Mouse (Mus musculus) embryonic stem cell, embryonic (primary cell): Measurements from ENCODE around the gene Ube2j2.

Experiments
- CTCF ChIA-PET, 4 experiments: fragments of 300-600 bp in 2 of 4; fragments of 350-600 bp in 2 of 4; sonication (Branson Sonifier 250); formaldehyde crosslinking; loops; one replicate each; lab custom pipeline; 2022; ENCODE audit warnings: inconsistent platforms in 2 of 4; lab: Charles Lee
- POLR2A ChIA-PET, 4 experiments: fragments of 300-600 bp in 2 of 4; fragments of 350-600 bp in 2 of 4; sonication (Branson Sonifier 250); formaldehyde crosslinking; loops; one replicate each; lab custom pipeline; 2022; ENCODE audit warnings: antibody characterized with exemption in 4 of 4, inconsistent platforms in 1 of 4; lab: Charles Lee

Gene Ube2j2

DNA sequence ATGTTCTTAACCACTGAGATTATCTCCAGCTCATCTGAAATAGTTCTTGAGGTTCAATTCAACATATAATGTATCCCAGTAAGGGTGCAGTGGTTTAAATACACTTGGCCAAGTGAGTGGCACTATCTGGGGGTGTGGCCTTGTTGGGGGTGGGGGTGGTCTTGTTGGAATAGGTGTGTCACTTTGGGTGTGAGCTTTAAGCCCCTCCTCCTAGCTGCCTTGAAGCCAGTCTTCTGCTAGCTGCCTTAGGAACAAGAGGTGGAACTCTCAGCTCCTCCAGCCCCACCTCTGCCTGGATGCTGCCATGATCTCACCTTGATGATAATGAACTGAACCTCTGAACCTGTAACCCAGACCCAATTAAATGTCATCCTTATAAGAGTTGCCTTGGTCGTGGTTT lies 11.6 kb upstream of the Ube2j2 start:
- CTCF ChIA-PET = interaction anchor here in 1 of 4 experiments (0.7 kb wide), 1 partner anchor 27 kb away, joined by 5 read pairs; no protein-coding TSS in a partner anchor
- POLR2A ChIA-PET = interaction anchor here in 2 of 4 experiments (0.6 to 0.9 kb wide), 2 partner anchors 40 to 96 kb away, joined by 3 to 5 read pairs; partner anchors contain the start of gene Acap3 (in 1 of the 2)

DNA sequence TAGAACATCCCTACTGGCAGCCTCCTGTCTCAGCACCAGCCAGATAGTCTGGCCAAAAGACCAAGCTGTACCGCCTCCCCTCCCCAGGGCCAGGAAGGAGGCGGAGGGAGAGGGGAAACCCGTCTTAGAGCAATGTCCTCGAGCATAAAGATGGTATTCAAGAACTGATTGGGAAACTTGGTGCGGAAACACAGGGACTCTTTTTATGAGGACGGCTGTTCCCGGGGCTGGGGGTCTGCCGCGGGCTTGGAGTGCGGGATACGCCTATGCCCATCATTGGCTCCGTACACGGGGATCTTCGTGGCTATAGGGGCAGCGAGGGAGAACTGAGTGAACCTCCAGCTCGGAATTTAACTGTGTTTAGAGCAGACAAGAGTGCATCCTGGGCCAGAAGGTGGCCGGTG lies 580 bp upstream of the Ube2j2 start:
- ChIA-PET POLR2A (interaction anchor here in 3 of 4 experiments (0.5 to 3.6 kb wide), 37 partner anchors 10 to 534 kb away, joined by 3 to 32 read pairs (median 4); partner anchors contain the start of genes Acap3 (in 3 of the 3), Pusl1 (in 3 of the 3), C1qtnf12 (in 2 of the 3) and 9430015G10Rik (in 1 of the 3)), CTCF (interaction anchor here in 3 of 4 experiments (0.6 to 1.2 kb wide), 3 partner anchors 26 to 109 kb away, joined by 3 to 7 read pairs (median 4); no protein-coding TSS in a partner anchor)

- CTCF ChIA-PET = interaction anchor here in 1 of 4 experiments (1.2 kb wide), 1 partner anchor 15 kb away, joined by 3 read pairs; no protein-coding TSS in a partner anchor
- POLR2A ChIA-PET = interaction anchor here in 2 of 4 experiments (1.4 to 3.6 kb wide), 5 partner anchors 12 to 123 kb away, joined by 3 to 32 read pairs (median 3); no protein-coding TSS in a partner anchor
These were observed 640 bp downstream of the Ube2j2 start for GRCm38 (mm10) chr4:155944271-155944670.

DNA sequence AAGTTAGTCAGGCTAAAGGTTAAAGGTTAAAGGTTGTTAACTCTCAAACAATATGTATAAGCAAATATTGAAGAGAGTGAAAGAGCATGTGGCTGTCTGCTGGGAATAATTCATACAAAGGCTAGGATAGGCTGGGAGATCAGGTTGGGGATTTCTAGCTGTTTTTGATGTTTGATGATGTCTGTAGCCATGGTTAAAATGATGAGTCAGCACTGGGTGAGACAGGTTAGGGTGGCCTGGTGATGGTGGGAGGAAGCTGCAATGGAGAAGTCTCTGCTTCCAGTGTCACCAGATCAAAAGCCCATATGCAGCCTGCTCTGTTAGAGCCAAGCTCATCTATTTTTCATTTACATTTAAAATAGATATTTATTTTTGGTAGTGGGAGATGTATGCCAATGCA lies 3.5 kb downstream of the Ube2j2 start:
- ChIA-PET POLR2A (interaction anchor here in 2 of 4 experiments (1.1 to 5.0 kb wide), 12 partner anchors 9 to 163 kb away, joined by 3 to 40 read pairs (median 4); partner anchors contain the start of genes C1qtnf12 (in 2 of the 2) and 9430015G10Rik (in 1 of the 2)), CTCF (interaction anchor here in 3 of 4 experiments (0.5 to 2.3 kb wide), 6 partner anchors 12 to 226 kb away, joined by 3 to 8 read pairs (median 4); partner anchors contain the start of gene C1qtnf12 (in 1 of the 3))

DNA sequence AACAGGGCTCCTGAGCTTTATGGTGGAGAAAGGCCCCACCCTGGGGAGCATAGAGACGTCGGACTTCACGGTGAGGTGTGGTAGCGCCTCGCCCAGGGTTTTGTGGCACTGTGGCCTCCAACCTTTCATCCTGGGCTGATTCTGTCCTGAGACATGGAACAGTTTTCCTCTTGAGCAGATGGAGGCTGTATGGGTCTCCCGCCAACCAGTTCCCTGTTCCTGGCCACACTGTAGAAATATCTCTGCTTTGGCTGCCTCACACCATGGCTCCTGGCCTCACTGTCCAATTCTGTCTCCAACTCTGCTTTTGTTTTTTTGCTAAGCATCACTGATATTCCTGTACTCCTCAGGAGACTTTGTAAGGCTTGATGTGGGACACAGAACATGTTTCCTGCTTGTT lies 11.9 kb downstream of the Ube2j2 start:
- POLR2A ChIA-PET = interaction anchor here in 3 of 4 experiments (0.7 to 8.7 kb wide), 9 partner anchors 7 to 153 kb away, joined by 3 to 59 read pairs (median 4); partner anchors contain the start of genes Ube2j2 (in 2 of the 3) and C1qtnf12 (in 1 of the 3)
- CTCF ChIA-PET = interaction anchor here in 1 of 4 experiments (0.7 kb wide), 1 partner anchor 87 kb away, joined by 4 read pairs; the partner anchor contains the start of gene Cptp

DNA sequence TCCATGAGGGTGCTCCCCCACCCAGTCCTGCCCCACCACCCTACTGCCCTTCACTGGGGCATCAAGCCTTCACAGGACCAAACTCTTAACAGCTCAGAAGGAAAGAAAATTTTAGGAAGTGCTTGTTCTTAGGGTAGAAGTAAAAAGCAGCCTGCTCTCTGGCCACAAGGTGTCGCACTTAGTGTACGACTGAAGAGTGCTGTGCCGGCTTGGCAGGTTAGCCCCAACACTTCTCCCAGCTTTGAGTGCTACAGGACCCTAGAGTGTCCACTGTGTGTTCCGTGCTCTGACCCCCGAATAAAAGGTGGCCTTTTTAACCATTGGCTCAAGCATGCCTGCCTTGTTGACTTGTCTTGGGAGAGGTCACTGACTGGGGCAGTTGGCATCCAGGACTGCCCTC lies 15.6 kb downstream of the Ube2j2 start:
- ChIA-PET POLR2A (interaction anchor here in 3 of 4 experiments (0.7 to 8.7 kb wide), 21 partner anchors 8 to 152 kb away, joined by 3 to 59 read pairs (median 3); partner anchors contain the start of genes Ube2j2 (in 2 of the 3), 9430015G10Rik (in 1 of the 3), Cptp (in 1 of the 3) and Ints11 (in 1 of the 3)), CTCF (interaction anchor here (0.5 to 2.9 kb wide), 51 partner anchors 8 to 198 kb away, joined by 3 to 23 read pairs (median 4); partner anchors contain the start of genes 9430015G10Rik (in 1 of the 4), Acap3 (in 1 of the 4), Atad3a (in 1 of the 4) and Pusl1 (in 1 of the 4))

GRCm38 (mm10) chr4:155962167-155962971 lies 18.7 kb downstream of the Ube2j2 start, which contains the start of gene C1qtnf12:
Gene C1qtnf12, plus strand, starts transcription at chr4:155962318.
- ChIA-PET CTCF (interaction anchor here in 2 of 4 experiments (0.6 to 1.8 kb wide), 6 partner anchors 15 to 140 kb away, joined by 3 to 11 read pairs (median 3); no protein-coding TSS in a partner anchor), POLR2A (interaction anchor here in 3 of 4 experiments (0.6 to 8.7 kb wide), 33 partner anchors 7 to 274 kb away, joined by 3 to 59 read pairs (median 3); partner anchors contain the start of genes Ube2j2 (in 3 of the 3), Acap3 (in 2 of the 3), Pusl1 (in 2 of the 3) and Mxra8 (in 1 of the 3))

DNA sequence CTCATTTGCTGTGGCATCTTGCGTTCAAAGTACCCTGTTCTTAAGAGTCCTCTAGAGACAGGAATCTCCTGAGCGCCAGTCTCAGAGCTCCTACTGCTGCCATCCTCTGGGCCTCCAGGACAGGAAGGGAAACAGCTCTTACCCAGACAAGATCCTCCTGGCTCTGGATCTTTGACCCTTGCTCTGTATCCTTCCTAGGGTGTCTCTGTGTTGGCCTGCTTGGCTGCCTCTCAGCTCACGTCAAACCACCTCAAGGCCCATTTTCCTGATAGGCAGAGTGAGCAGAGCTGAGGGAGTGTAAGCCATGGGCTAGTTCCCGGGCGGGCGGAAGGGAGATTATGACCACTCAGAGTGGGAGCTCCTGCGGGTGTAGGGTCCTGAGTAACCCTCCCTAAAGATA lies 19.5 kb downstream of the Ube2j2 start:
- ChIA-PET CTCF (interaction anchor here in 1 of 4 experiments (1.8 kb wide), 1 partner anchor 69 kb away, joined by 11 read pairs; no protein-coding TSS in a partner anchor), POLR2A (interaction anchor here in 3 of 4 experiments (0.5 to 8.7 kb wide), 19 partner anchors 6 to 226 kb away, joined by 3 to 59 read pairs (median 3); partner anchors contain the start of genes Mxra8 (in 1 of the 3) and Ube2j2 (in 1 of the 3))

GRCm38 (mm10) chr4:155964396-155964795 lies 20.8 kb downstream of the Ube2j2 start:
- ChIA-PET CTCF (no interaction called here), POLR2A (interaction anchor here in 2 of 4 experiments (1.0 to 2.3 kb wide), 3 partner anchors 10 to 24 kb away, joined by 3 to 15 read pairs (median 3); no protein-coding TSS in a partner anchor)

DNA sequence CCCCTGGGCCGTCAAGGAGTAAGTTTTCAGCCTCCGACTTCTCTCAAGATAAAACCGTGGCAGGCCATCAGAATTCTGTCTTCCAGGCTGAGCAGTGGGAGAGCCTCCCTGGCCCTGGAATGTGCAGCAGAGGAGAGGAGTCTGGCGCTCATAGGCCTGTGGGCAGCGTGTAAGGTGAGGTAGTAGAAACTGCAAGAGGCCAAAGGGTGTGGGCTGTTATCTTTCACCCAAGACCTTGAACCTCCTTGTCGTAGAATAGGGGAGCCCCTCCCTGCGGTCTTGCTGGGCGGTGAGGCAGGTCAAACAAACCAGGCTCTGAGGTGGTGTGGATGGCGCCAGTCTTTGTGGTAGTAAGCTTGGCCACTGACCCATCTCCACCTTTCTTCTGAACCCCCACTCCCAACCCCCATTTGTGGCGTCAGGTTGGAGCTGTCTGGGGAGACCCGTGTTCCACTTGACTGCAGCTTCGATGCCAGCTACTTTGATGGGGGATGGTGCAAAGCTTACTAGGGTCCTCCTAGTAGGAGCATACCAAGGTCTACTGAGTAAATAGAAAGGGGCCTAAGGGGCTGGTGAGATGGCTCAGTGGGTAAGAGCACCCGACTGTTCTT lies 25.5 kb downstream of the Ube2j2 start:
- POLR2A ChIA-PET = interaction anchor here in 3 of 4 experiments (0.5 to 6.7 kb wide), 23 partner anchors 8 to 165 kb away, joined by 3 to 59 read pairs (median 4); partner anchors contain the start of genes B3galt6 (in 1 of the 3), C1qtnf12 (in 1 of the 3), Tnfrsf4 (in 1 of the 3) and Ube2j2 (in 1 of the 3)
- CTCF ChIA-PET = interaction anchor here (0.6 to 3.0 kb wide), 10 partner anchors 9 to 100 kb away, joined by 3 to 23 read pairs (median 4); partner anchors contain the start of genes Cptp (in 1 of the 4) and Ints11 (in 1 of the 4)

DNA sequence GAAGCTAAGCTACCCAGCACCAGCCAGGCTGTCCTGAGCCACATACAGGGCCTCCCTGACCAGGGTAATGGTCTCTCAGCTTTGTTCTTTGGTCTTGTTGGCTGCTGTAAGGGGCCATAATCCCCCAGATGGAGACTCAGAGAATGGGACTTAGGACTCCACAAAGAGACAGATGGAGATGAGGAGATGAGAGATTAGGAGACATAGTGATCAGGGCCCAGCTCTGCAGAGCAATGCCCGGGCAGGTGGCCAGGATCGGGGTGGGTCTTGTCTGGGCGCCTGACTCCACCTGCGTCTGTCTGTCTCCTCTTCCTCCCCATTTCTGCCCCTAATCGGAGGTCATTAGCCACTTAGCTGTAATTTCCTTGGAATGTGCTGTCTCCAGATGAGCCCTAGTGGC lies 26.7 kb downstream of the Ube2j2 start:
- CTCF ChIA-PET = interaction anchor here in 3 of 4 experiments (0.6 to 3.0 kb wide), 4 partner anchors 10 to 139 kb away, joined by 3 to 23 read pairs (median 4); no protein-coding TSS in a partner anchor
- POLR2A ChIA-PET = interaction anchor here in 2 of 4 experiments (0.8 to 6.7 kb wide), 10 partner anchors 11 to 122 kb away, joined by 3 to 59 read pairs (median 4); partner anchors contain the start of gene C1qtnf12 (in 1 of the 2)

DNA sequence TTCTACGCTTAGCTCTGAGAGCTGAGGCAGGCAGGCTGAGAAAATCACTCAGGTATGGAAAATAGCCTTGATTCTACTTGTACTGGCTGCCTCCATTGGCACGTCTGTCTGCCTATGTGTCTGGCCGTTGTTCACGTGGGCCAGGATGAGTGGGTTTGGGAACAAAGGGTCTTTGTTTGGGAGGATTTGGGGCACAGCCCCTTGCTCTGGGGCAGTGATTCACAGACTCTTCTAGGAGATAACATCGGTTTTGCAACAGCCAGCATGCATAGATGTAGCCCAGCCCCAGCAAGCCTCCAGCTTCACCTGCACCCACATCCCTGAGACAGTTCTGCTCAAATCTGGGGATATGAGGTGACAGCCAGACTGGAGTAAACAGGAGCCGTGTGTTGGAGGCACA lies 29.0 kb downstream of the Ube2j2 start:
- ChIA-PET POLR2A (interaction anchor here in 2 of 4 experiments (0.8 to 6.7 kb wide), 4 partner anchors 10 to 24 kb away, joined by 3 to 59 read pairs (median 4); partner anchors contain the start of gene C1qtnf12 (in 2 of the 2)), CTCF (interaction anchor here in 2 of 4 experiments (0.6 to 1.2 kb wide), 2 partner anchors 103 to 189 kb away, joined by 3 to 7 read pairs; no protein-coding TSS in a partner anchor)

DNA sequence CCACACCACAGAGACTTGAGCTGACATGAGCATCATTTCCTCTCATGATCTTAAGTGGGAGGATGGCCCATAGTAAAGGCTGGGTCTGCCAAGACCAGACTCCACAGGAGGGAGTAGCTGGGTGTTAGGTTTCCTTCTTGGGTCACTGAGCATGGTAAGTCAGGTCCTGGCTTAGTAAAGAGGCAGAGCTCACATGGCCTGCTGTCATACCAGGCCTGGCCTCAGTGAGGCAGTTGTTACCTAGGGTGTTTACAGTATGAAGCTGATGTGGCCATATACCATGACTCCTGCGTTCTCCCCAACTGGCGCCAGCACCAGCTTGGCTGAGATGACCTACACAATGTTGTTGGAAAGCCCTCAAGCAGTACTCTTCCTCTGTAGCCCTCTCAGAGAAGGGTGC lies 29.6 kb downstream of the Ube2j2 start:
- POLR2A ChIA-PET = interaction anchor here in 2 of 4 experiments (0.8 to 1.5 kb wide), 6 partner anchors 11 to 23 kb away, joined by 3 to 5 read pairs (median 4); partner anchors contain the start of gene C1qtnf12 (in 2 of the 2)
- CTCF ChIA-PET = interaction anchor here in 2 of 4 experiments (0.6 to 1.2 kb wide), 3 partner anchors 14 to 189 kb away, joined by 3 to 7 read pairs (median 3); no protein-coding TSS in a partner anchor

GRCm38 (mm10) chr4:155981436-155982082 lies 37.9 kb downstream of the Ube2j2 start:
- ChIA-PET POLR2A (interaction anchor here in 2 of 4 experiments (0.7 to 2.5 kb wide), 7 partner anchors 10 to 50 kb away, joined by 3 to 8 read pairs (median 3); no protein-coding TSS in a partner anchor), CTCF (interaction anchor here in 3 of 4 experiments (0.6 to 2.2 kb wide), 4 partner anchors 22 to 148 kb away, joined by 3 to 10 read pairs (median 6); no protein-coding TSS in a partner anchor)

GRCm38 (mm10) chr4:155983788-155984187 lies 40.2 kb downstream of the Ube2j2 start:
- ChIA-PET POLR2A (interaction anchor here in 2 of 4 experiments (0.9 to 1.6 kb wide), 6 partner anchors 14 to 126 kb away, joined by 3 to 4 read pairs (median 3); partner anchors contain the start of genes 9430015G10Rik (in 1 of the 2), C1qtnf12 (in 1 of the 2) and Ube2j2 (in 1 of the 2)), CTCF (interaction anchor here in 1 of 4 experiments (0.9 kb wide), 1 partner anchor 25 kb away, joined by 3 read pairs; no protein-coding TSS in a partner anchor)
